Mouse (Mus musculus): ENCODE results near the gene Ap5s1.
"Not testable (repeated sequence)": the region's sequence is repeated elsewhere in the genome, so short reads cannot be mapped to it uniquely, and the experiment has no call there.

DNA sequence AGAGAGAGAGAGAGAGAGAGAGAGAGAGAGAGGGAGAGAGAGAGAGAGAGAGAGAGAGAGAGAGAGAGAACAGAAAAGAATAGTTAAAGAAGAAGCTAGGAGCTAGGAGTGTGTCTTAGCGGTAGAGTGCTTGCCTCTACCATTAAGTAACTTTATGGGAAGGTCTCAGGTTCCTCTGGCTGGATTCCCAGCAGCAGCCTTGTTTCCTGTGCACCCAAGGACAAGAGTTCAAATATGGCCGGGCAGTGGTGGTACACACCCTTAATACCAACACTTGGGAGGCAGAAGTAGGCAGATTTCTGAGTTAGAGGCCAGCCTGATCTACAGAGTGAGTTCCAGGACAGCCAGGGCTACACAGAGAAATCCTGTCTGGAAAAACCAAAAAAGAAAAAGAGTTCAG is 19.8 kb downstream of the Ap5s1 start:
- not testable (repeated sequence) for TF ChIP-seq CTCF (conservative IDR thresholded peaks at IDR 0.05; ENCODE audit: low read length); NANOG (IDR thresholded peaks at IDR 0.05; ENCODE audit: borderline replicate concordance, low read length); POU5F1 (IDR thresholded peaks at IDR 0.05; ENCODE audit: borderline replicate concordance, low read length)
